Mouse (Mus musculus): ENCODE measurements around the gene Cdk10.

- no peak for TF ChIP-seq CTCF (IDR thresholded peaks at IDR 0.05)
- no peak for TF ChIP-seq EP300 (IDR thresholded peaks at IDR 0.05)
Measured at GRCm38 (mm10) chr8:123193771-123194170, 30.9 kb upstream of the Cdk10 start.
